Mouse (Mus musculus): Measurements from ENCODE around the gene Wdr46.

Wdr46 gene

DNA sequence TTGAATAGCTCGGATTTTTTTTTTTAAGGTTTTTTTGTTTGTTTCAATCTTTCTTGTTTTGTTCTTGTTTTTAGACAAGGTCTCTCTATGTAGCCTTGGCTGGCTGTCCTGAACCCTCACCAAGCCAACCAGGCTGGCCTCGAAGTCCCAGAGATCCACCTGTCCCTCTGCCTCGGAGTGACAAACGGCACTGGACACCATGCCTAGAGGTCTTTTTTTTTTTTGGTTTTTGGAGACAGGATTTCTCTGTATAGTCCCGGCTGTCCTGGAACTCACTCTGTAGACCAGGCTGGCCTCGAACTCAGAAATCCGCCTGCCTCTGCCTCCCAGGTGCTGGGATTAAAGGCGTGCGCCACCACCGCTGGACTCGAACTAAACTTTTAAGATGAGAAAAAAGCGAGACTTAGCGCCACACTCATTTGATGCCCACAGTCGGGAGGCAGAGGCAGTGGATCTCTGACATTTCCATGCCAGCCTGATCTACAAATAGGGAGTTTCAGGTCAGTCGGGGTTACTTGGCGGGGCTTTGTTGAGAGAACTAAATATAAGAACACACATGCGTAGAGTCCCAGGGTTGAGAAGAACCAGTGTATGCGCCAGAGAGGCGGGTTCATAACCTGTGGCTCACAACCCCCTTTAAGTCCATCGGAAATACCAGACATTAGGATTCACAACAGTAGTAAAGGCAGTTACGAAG is 12.1 kb upstream of the Wdr46 start:
- no peak for DNase-seq (ENCODE audit: low spot score in 2 of 2)

- peak; percentile 96 to 98 for DNase-seq (ENCODE audit: low spot score in 2 of 2)
Measured at GRCm38 (mm10) chr17:33929371-33930279, 10.8 kb upstream of the Wdr46 start, which contains the start of gene Rgl2. Gene Rgl2 (plus strand): TSS chr17:33929543.

GRCm38 (mm10) chr17:33930280-33931158 is 9.9 kb upstream of the Wdr46 start:
- DNase-seq (ENCODE audit: low spot score in 2 of 2): peak in 1 of 2 experiments; percentile 41

GRCm38 (mm10) chr17:33931159-33931866 is 9.1 kb upstream of the Wdr46 start:
- no peak for DNase-seq (ENCODE audit: low spot score in 2 of 2)

- DNase-seq (ENCODE audit: low spot score in 2 of 2): no peak
Measured at GRCm38 (mm10) chr17:33931947-33932346, 8.5 kb upstream of the Wdr46 start.

DNA sequence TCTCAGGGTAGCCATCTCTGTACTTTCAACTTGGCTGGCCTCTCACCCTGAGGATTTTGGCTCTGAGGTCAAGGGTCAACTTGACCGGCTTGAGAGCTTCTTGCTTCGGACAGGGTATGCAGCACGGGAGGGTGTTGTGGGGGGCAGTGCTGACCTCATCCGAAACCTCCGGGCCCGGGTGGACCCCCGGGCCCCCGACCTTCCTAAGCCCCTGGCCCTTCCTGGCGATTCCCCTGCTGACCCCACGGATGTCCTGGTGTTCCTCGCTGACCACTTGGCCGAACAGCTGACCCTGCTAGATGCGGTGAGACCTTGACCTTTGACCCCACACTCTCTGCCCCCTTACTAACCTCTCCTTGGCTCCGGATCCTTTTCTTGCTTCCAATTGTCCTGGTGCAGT is 8.0 kb upstream of the Wdr46 start:
- no peak for DNase-seq (ENCODE audit: low spot score in 2 of 2)

- no peak for DNase-seq (ENCODE audit: low spot score in 2 of 2)
Measured at GRCm38 (mm10) chr17:33932970-33933369, 7.5 kb upstream of the Wdr46 start.

DNA sequence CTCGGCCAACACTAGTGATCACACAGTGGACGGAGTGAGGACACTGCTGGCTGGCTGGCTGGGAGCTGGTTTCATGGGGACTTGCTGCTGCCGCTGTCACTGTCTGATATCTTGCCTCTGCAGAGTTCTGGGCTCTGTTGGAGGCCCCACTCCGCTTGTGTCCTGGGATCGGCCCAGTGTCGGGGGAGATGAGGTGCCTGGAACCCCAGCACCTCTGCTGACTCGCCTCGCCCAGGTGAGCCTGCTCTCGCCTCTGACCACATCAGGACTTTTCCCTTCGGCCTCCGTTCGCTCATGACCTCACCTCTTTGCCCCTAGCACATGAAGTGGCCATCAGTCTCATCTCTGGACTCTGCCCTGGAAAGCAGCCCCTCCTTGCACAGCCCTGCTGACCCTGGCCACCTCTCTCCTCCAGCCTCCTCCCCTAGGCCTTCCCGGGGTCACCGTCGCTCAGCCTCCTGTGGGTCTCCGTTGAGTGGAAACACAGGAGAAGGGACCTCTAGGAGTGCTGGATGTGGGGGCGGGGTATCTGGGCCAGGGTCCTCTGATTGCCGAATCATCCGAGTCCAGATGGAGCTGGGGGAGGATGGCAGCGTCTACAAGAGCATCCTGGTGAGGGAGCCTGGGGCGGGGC is 4.9 kb upstream of the Wdr46 start:
- no peak for DNase-seq (ENCODE audit: low spot score in 2 of 2)

- DNase-seq (ENCODE audit: low spot score in 2 of 2): no peak
Measured at GRCm38 (mm10) chr17:33936993-33937392, 3.5 kb upstream of the Wdr46 start.

DNA sequence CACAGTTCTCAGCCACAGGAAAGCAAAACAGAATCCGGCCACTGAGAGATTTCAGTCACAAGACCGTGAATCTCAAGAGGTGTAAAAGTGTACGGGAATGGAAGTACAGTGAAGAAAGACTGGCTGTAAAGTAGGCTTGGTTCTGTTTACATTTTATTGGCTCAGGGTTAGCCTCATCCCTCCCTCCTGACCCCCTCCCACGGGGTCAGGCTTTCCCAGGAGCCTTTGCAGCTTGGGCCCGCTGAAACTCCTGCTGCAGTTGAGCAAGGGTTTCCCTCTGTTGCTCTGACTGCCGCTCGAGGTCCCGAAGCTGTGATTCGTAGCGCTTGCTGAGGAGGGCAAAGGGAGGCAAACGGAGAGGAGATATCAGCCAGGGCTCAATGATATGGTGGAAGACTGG is 1.7 kb upstream of the Wdr46 start:
- no peak for DNase-seq (ENCODE audit: low spot score in 2 of 2)

DNA sequence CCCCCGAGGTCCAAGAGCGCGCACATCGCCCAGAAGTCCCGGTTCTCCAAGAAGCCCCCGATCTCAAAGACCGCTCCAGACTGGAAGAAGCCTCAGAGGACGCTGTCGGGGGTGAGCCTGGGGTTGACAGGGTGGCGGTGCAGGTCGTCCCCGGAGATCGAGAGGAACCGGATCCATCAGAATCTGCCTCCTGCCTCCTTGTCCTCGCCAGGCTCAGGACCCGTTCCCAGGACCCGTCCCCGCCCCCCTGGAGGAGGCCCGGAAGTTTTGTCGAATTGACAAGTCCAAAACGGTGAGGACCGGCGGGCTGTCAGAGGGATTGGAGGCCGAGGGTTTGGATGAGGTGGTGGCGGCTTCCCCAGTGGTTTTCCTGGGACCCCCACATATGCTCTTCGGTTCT is 521 bp downstream of the Wdr46 start:
- DNase-seq (ENCODE audit: low spot score in 2 of 2): no peak

DNA sequence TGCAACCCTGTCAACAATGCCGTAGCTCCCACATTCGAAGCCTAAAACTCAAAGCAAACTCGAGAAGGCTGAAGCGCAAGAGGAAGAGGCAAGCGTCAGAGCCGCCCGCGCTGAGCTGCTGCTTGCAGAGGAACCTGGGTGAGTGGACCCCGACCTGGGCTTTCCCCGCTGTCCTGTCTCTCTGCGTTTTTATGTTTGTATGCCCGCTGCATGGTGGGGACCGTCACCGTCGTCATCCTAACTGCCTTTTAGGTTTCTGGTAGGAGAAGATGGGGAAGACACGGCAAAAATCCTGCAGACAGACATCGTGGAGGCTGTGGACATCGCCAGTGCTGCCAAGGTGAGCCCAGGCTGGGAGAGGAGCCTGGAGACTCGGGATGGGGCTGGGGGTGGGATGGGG is 921 bp downstream of the Wdr46 start:
- DNase-seq (ENCODE audit: low spot score in 2 of 2): no peak

- DNase-seq (ENCODE audit: low spot score in 2 of 2): no peak
Measured at GRCm38 (mm10) chr17:33943454-33943853, 3.0 kb downstream of the Wdr46 start.

GRCm38 (mm10) chr17:33947430-33948089 is 7.1 kb downstream of the Wdr46 start:
- no peak for DNase-seq (ENCODE audit: low spot score in 2 of 2)

- DNase-seq (ENCODE audit: low spot score in 2 of 2): no peak
Measured at GRCm38 (mm10) chr17:33948090-33948904, 7.8 kb downstream of the Wdr46 start.

DNA sequence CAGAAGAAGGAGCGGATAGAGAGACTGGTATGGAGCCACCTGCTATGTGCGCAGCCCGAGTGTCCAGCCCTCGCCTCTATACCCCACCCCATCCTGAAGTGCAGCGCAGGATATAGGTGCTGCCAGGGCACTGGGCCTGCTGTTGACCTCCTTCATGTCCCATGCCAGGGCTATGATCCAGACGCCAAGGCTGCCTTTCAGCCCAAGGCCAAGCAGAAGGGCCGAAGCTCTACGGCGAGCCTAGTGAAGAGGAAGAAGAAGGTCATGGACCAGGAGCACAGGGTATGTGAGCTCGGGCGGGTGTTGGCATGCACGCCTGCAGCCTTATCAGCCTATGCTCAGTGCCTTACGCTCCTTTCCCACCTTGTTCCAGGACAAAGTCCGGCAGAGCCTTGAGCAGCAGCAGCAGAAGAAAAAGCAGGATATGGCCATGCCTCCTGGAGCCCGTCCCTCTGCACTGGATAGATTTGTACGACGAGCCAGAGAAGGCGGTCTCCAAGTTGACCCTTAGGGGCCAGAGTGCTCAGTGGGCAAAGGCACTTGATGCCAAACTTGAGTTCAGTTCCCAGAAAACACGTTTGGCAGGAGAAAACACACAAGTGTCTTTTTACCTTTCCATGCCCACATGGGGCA is 8.6 kb downstream of the Wdr46 start:
- DNase-seq (ENCODE audit: low spot score in 2 of 2): no peak

DNA sequence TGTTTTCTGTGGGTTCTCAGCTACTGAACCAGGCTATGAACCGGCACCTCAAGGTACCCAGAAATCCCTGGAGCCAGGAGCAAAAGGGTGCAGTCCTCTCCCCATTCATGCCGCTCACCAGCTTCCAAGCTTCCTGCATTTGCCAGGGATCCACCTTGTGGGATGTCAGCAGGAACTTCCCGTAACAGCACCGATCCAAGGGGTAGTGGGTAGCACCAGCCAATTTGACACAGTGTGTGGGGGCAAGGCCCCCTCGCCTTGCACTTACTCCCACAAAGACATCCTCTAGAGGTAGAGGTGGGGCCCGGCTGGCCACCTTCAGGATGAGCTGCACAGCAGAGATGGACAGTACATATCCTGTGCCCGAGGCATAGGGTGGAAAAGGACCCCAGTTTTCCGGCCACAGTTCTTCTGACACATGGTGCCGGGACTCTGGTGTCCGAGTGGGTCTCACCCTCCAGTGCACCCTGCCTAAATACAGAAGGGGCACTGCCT is 9.7 kb downstream of the Wdr46 start:
- no peak for DNase-seq (ENCODE audit: low spot score in 2 of 2)

- DNase-seq (ENCODE audit: low spot score in 2 of 2): peak; percentile 47 to 59
Measured at GRCm38 (mm10) chr17:33951021-33951946, 10.8 kb downstream of the Wdr46 start, which contains the start of gene B3galt4. Gene B3galt4 (minus strand): TSS chr17:33951488.

All from spleen, postnatal 14 days (tissue).